Mouse (Mus musculus) testis, adult 2 months (tissue): Measurements from ENCODE around the gene Erv3. TPM values are rescaled to one million over a fixed set of nuclear protein-coding genes. Genes with fewer than 3 reads are reported as not detected.

Source experiments
- H3K27ac ChIP-seq: fragments of 200-500 bp; 2 replicates; pipeline ENCODE4 v1.5.1; 2012; ENCODE audit warnings: low read depth, low read length; ENCODE audit not compliant: control insufficient read depth, insufficient read depth
- H3K27me3 ChIP-seq: fragments of 200-500 bp; 2 replicates; pipeline ENCODE4 v1.6.1; 2012; ENCODE audit warnings: mild to moderate bottlenecking, low read length, moderate library complexity; ENCODE audit not compliant: control insufficient read depth, insufficient read depth
- H3K36me3 ChIP-seq: fragments of 200-500 bp; 2 replicates; pipeline ENCODE4 v1.6.1; 2012; ENCODE audit warnings: mild to moderate bottlenecking, low read length; ENCODE audit not compliant: control insufficient read depth, insufficient read depth
- H3K4me1 ChIP-seq: fragments of 200-500 bp; 2 replicates; pipeline ENCODE4 v1.6.1; 2012; ENCODE audit warnings: low read length; ENCODE audit not compliant: control insufficient read depth, insufficient read depth
- H3K4me3 ChIP-seq: fragments of 200-500 bp; 2 replicates; pipeline ENCODE4 v1.5.1; 2012; ENCODE audit warnings: low read depth, mild to moderate bottlenecking, low read length, moderate library complexity, mixed read lengths; ENCODE audit not compliant: control insufficient read depth
- CTCF ChIP-seq: fragments of 200-500 bp; IDR thresholded peaks from 2 replicates; pipeline ENCODE4 v1.5.1; 2012; ENCODE audit warnings: low read depth, mild to moderate bottlenecking, inconsistent platforms, low read length, moderate library complexity; ENCODE audit not compliant: control insufficient read depth, insufficient read depth, insufficient replicate concordance
- POLR2A ChIP-seq: fragments of 200-500 bp; IDR thresholded peaks from 2 replicates; pipeline ENCODE4 v1.6.1; 2012; ENCODE audit warnings: low read depth, mild to moderate bottlenecking, inconsistent platforms, low read length, moderate library complexity; ENCODE audit not compliant: control insufficient read depth
- polyA plus RNA-seq: library from polyadenylated mRNA; depleted of rRNA; stranded (reverse); fragments of >200 nt; gene quantifications from 2 replicates; pipeline ENCODE4 v1.2.3, GENCODE M21; 2012

Gene Erv3
- polyA plus RNA-seq, 1 experiment, result 0.38 TPM

DNA sequence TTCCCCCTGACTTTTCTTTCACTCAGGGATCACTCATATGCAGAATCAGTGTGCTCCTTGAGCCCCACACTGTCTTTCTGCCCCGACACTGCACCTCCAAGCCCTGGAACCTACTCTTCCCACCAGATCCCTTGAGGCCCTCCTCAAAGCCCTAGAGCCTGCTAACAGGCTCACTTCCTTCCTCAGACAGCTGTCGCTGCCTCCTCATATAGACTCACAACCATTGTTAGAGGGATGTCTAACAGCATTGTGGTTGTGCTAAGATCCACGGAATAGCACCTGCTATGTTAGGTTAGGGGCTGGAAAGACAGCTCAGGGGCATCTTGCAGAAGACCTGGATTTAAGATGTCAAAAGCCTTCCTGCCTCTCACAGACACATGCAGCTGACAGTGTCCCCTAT lies 37.1 kb downstream of the Erv3 start:
- Histone ChIP-seq H3K36me3 (no peaks in the 10 kb centered on the region), H3K27ac (no peak overlapping the region), H3K4me1 (peaks cover 4% of the 10 kb centered on the region), H3K4me3 (no peak overlapping the region), H3K27me3 (no peaks in the 10 kb centered on the region)
- no peak for TF ChIP-seq POLR2A
- TF ChIP-seq CTCF, result no peak

DNA sequence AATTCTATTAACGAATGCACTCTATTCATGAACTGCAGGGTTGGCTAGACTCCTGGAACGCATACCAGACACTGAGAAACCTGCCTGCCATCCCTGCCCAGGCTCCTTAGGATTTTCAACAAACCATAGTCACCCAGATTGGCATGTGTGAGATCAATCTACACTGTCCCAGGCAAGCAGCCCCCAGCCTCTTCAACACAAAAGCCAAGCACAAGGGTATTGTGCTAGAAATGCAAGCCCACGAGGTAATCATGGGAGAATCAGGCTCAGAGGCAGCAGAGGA lies 37.9 kb downstream of the Erv3 start:
- H3K4me1 ChIP-seq, result peaks cover 4% of the 10 kb centered on the region
- H3K36me3 ChIP-seq, result no peaks in the 10 kb centered on the region
- no peak overlapping the region for H3K27ac ChIP-seq
- no peaks in the 10 kb centered on the region for H3K27me3 ChIP-seq
- TF ChIP-seq POLR2A, result no peak
- TF ChIP-seq CTCF, result no peak
- no peak overlapping the region for H3K4me3 ChIP-seq

DNA sequence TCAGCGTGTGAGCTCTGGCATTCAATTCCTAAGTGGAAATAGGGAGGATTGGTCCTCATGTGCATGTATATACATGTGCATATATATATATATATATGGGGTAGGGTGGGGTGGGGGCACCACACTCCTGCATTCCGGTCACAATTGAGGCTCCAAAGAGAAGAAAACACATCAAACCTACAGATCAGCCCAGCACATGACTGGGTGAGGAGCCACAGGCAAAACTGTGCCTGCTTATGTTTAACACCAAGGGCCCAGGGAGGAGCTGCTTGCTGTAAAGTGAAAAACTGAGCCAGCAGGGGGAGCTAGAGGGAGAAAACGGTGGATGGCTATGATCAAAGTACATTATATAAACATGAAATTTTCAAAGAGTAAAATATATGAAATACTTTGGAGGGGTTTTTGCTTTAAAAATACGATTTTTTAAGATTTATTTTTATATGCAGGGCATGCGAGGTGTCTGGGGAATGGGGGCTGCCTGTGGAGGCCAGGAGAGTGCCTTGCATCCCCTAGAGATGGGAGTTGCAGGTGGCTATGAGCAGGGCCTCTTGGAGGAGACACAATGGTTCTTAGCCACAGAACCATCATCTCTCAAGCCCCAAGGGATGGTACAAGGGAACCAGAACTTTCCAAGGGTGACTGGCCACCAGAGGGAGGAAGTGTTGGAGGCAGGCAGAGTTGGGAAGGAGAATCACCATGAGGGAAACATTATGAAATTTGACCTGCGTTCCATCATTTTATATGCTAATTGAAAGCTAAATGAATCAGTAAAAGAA lies 38.4 kb downstream of the Erv3 start:
- H3K4me3 ChIP-seq, result no peak overlapping the region
- no peaks in the 10 kb centered on the region for H3K27me3 ChIP-seq
- no peak; the same call in 1 of the 2 replicates for TF ChIP-seq CTCF
- no peak for TF ChIP-seq POLR2A

DNA sequence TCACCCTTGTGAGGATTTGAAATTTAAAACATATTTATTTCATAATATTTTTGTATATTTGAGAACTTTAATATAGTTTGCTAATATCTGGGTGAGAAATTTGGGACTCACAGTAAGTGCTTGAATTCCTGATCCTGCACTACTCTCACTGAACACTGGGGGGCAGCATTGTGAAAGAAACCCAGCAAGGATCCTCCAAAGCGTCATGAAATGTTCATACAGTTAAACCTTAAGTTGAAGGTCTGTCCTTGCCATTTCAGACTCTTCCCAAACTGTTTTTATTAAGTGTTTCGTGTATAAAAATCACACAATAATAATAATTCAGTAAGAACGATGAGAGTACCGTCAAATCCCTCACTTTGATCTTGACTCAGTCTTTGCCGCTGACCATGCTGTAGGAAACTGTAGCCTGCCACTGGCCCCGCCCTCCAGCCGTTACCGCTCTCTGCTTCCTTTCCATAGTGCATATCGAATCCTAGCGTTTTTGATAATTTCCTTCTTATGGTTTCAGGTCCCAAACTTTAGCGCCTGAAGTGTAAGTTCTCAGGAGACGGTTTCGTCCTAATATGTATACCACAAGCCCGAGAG lies 39.4 kb downstream of the Erv3 start:
- Histone ChIP-seq H3K4me3 (peak overlapping the region; percentile 69), H3K36me3 (no peaks in the 10 kb centered on the region), H3K27ac (peak overlapping the region; percentile 75), H3K27me3 (no peaks in the 10 kb centered on the region), H3K4me1 (peaks cover 4% of the 10 kb centered on the region)
- no peak; the same call in 1 of the 2 replicates for TF ChIP-seq CTCF
- no peak for TF ChIP-seq POLR2A

More for the DNA sequence above, 38.4 kb downstream of the Erv3 start:
- H3K36me3 ChIP-seq, result no peaks in the 10 kb centered on the region
- peaks cover 4% of the 10 kb centered on the region for H3K4me1 ChIP-seq
- H3K27ac ChIP-seq, result no peak overlapping the region

- H3K4me3 ChIP-seq, result no peak overlapping the region
- TF ChIP-seq POLR2A (no peak), CTCF (no peak)
- no peaks in the 10 kb centered on the region for H3K36me3 ChIP-seq
- H3K27ac ChIP-seq, result no peak overlapping the region
- H3K4me1 ChIP-seq, result 0 out of 2 replicates have a peak, but pooled peaks cover 2% of the 10 kb centered on the region
- H3K27me3 ChIP-seq, result no peaks in the 10 kb centered on the region
Observed at GRCm38 (mm10) chr2:131814327-131814726, 45.2 kb downstream of the Erv3 start.

DNA sequence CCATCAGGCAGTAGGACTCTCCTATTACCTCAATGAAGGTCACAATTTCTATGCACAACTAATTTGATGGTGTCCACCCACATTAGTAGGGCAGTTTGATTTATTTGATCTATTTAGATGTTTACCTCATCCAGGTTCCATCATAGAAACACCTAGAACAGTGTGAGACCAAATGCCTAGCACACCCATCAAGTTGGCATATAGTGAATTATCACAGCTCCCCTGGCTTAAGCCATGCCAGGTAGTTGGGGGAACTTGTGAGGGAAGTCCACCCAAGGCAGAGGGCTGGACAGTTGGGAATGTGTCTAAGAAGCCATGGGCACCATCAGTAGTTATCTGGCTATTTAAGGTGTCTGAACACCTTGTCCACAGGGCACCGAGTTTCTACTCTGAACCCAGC lies 46.1 kb downstream of the Erv3 start:
- TF ChIP-seq POLR2A, result no peak
- TF ChIP-seq CTCF, result no peak
- H3K4me1 ChIP-seq, result 0 out of 2 replicates have a peak, but pooled peaks cover 2% of the 10 kb centered on the region
- no peak overlapping the region for H3K4me3 ChIP-seq
- no peaks in the 10 kb centered on the region for H3K36me3 ChIP-seq
- H3K27me3 ChIP-seq, result no peaks in the 10 kb centered on the region
- no peak overlapping the region for H3K27ac ChIP-seq

GRCm38 (mm10) chr2:131812480-131813137 lies 46.9 kb downstream of the Erv3 start:
- Histone ChIP-seq H3K4me1 (0 out of 2 replicates have a peak, but pooled peaks cover 2% of the 10 kb centered on the region), H3K36me3 (no peaks in the 10 kb centered on the region), H3K4me3 (no peak overlapping the region), H3K27me3 (no peaks in the 10 kb centered on the region), H3K27ac (no peak overlapping the region)
- TF ChIP-seq POLR2A (no peak), CTCF (peak; percentile 85)
